Mouse (Mus musculus) embryonic facial prominence, embryonic 11.5 days (tissue): ENCODE measurements around the gene Sdf2l1. TPM values are rescaled to one million over a fixed set of nuclear protein-coding genes. Genes with fewer than 3 reads are reported as not detected.
A peak's percentile ranks its signal among the peaks of the same experiment; 100 is the strongest.

Experiments used
- ATAC-seq: fragments of 200-750 bp; cut with Nextera tagmentation; replicated peaks from 2 replicates; pipeline ENCODE4 v1.8.0; 2017; ENCODE audit warnings: low read depth; ENCODE audit not compliant: insufficient number of reproducible peaks, low FRiP score, low TSS enrichment
- DNase-seq: peaks from one replicate; pipeline ENCODE4 v3.0.0-alpha.2; 2015; ENCODE audit warnings: low spot score
- H3K27ac ChIP-seq: fragments of 300-500 bp; sonication (generic); replicated peaks from 2 replicates; pipeline ENCODE4 v1.5.1; 2014; ENCODE audit warnings: mild to moderate bottlenecking, low read depth, low read length, control low read depth
- H3K27me3 ChIP-seq: fragments of 300-500 bp; sonication (generic); 2 replicates; pipeline ENCODE4 v1.6.1; 2014; ENCODE audit warnings: mild to moderate bottlenecking, low read length, moderate library complexity, mixed read lengths; ENCODE audit not compliant: control insufficient read depth, insufficient read depth
- H3K36me3 ChIP-seq: fragments of 300-500 bp; sonication (generic); replicated peaks from 2 replicates; pipeline ENCODE4 v1.6.1; 2014; ENCODE audit warnings: low read depth, mild to moderate bottlenecking, low read length, moderate library complexity, mixed read lengths; ENCODE audit not compliant: control insufficient read depth, insufficient read depth
- H3K4me1 ChIP-seq: fragments of 300-500 bp; sonication (generic); 2 replicates; pipeline ENCODE4 v1.6.1; 2014; ENCODE audit warnings: low read length, mixed read lengths; ENCODE audit not compliant: control insufficient read depth, insufficient read depth
- H3K4me2 ChIP-seq: fragments of 300-500 bp; sonication (generic); 2 replicates; pipeline ENCODE4 v1.6.1; 2014; ENCODE audit warnings: low read depth, mild to moderate bottlenecking, control low read depth, low read length, moderate library complexity
- H3K4me3 ChIP-seq: fragments of 300-500 bp; sonication (generic); 2 replicates; pipeline ENCODE4 v1.5.1; 2014; ENCODE audit warnings: low read depth, low read length, control low read depth
- H3K9ac ChIP-seq: fragments of 300-500 bp; sonication (generic); replicated peaks from 2 replicates; pipeline ENCODE4 v1.6.1; 2014; ENCODE audit warnings: mild to moderate bottlenecking, control low read depth, low read length
- H3K9me3 ChIP-seq: fragments of 300-500 bp; sonication (generic); replicated peaks from 2 replicates; pipeline ENCODE4 v1.6.1; 2016; ENCODE audit warnings: mild to moderate bottlenecking, low read length, inconsistent platforms, mixed read lengths; ENCODE audit not compliant: control insufficient read depth
- WGBS: fragments of 180-500 bp; shearing (Covaris S2); extraction: QIAGEN DNeasy Blood & Tissue Kit; methylation state at CpG from one replicate; pipeline ENCODE4 v1.1.7; 2014; 5-methylcytosine and 5-hydroxymethylcytosine counted together
- polyA plus RNA-seq: library from polyadenylated mRNA; unstranded; fragments of >200 nt; fragmentation: Nextera tagmentation; extraction: Ambion mirVana; gene quantifications from 2 replicates; pipeline ENCODE4 v1.2.1, GENCODE M21; 2014

The Sdf2l1 gene
- polyA plus RNA-seq, 1 experiment from 2014 or later = 57.2 TPM

DNA sequence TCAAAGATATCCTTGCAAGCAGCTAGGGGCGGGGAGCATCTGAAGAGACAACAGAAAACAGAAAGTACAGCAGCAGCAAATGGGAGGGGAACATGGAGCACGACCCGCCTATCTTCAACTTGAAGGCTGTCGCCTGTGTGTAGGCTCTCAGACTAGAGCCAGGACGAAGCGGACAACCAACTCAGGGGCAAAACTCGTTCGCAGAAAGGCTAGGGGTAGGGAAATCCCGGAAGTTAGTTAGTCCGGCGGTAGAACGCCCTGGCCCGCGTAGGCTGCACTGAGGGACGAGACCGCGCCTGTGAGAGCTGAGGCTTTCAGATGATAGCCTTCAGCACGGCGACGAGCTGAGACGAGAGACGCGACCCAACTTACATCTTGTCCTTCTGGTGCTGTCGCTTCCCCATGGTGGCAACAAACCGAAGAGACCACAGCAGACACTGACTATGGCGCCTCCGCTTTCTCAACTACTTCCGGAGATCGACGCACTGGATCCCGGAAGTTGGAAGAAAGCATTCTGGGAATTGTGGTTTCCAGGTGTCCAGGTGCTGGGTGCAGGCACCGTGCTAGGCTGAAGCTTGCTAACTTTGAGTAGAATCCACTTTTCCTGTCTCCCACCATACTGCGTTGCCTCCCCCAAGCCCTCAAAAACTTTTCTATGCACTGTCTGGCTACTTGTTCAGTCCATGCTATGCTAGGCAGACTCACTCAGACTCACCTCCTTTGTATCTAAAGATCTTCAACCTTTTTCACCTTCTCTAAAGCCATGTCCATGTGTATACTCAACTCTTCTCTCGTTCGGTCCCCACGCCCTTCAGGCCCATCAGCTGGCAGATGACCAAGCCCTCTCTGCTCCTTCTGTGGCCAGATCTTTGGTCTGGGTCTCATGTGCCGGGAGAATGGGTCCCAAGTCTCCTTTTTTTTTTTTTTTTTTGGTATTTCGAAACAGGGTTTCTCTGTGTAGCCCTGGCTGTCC, 21.1 kb downstream of the Sdf2l1 start, which contains the start of gene Ppil2:
TSS of gene Ppil2 (minus strand) at position 487 of the 973 bp plus-strand sequence.
- Histone ChIP-seq H3K9ac (peak within 1 kb of the TSS; percentile 30), H3K36me3 (no peaks in the 10 kb centered on the region; the same call in 1 of the 2 replicates), H3K4me3 (peak within 1 kb of the TSS; percentile 75), H3K4me1 (no peaks in the 10 kb centered on the region), H3K27me3 (no peaks in the 10 kb centered on the region), H3K9me3 (no peaks in the 10 kb centered on the region), H3K4me2 (peak within 1 kb of the TSS; percentile 34), H3K27ac (no peak within 1 kb of the TSS)
- WGBS = 10% methylated on average over 38 of the region's 38 CpGs
- peak; percentile 88 for ATAC-seq
- DNase-seq = peak; percentile 92

DNA sequence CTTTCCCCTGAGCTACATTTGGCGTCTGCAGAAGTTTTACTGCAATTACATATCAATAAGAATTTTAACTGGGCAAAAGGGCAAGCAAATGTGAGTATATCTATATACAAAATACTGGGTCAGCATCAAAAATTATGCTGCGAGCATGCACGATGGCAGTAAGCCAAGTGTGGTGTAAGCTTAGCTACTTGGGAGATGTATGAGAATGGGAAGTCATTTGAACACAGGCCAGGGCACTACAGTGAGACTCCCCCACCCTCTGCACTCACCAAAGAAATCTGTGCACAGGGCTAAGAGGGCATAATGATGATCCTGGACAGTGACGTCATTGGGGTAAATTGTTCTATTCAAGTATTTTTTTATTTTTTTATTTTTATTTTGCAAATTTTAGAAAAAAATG, 27.6 kb downstream of the Sdf2l1 start:
- 94% methylated on average over 4 of the region's 4 CpGs for WGBS
- DNase-seq = no peak

DNA sequence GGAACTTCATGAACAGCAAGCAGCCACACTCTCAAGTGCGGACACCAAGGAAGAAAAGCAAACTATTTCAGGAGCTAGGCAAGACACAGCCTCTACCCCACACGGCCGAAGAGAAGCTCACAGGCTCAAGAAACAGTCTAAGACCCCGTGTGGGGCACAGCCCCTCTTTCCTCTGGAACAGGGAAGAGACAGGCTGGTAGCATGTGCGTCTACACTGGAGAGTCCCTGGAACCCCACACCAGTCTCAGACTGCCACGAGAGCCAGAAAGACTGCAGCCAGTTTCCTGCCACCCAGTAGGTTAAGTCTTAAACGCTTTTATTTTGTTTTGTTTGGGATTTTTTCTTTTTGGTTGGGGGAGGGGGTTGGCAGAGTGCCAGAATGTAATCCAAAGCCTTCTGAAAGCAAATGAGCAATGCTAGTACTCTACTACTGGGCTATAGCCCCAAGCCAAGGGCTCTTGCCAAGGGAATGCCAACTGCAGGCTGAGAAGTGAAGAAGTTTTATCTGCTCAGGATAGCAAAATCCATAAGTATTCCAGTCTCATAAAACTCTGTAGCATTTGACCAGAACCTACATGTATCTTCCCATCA, 29.5 kb downstream of the Sdf2l1 start:
- WGBS = 86% methylated on average over 7 of the region's 7 CpGs
- peaks cover 7% of the 10 kb centered on the region for H3K36me3 ChIP-seq

More for the DNA sequence above, 27.6 kb downstream of the Sdf2l1 start:
- Histone ChIP-seq H3K9ac (no peak overlapping the region), H3K27me3 (no peaks in the 10 kb centered on the region), H3K4me2 (no peak overlapping the region), H3K36me3 (peaks cover 6% of the 10 kb centered on the region; the same call in 1 of the 2 replicates), H3K4me3 (no peak overlapping the region), H3K9me3 (no peaks in the 10 kb centered on the region), H3K4me1 (no peaks in the 10 kb centered on the region), H3K27ac (no peak overlapping the region)
- no peak for ATAC-seq

DNA sequence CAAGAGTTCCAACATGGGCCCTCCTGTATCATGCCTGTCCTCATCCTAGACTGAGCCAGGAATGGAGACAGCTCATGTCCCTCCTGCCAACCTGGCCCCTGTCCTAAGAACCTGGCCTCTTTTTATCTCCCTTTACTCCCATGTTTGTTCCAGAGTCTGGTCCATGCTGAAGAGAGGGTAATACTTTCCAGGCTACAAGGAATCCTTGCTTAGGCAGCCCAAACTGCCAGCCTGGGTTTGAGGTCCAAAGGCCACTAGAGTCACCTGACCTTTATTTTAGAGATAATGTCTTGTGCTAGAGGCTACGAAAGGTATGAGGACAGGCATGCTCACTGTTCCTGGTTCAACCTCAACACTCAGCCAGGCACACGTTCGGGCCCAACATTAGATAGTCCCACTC, 35.2 kb downstream of the Sdf2l1 start:
- H3K27ac ChIP-seq = no peak overlapping the region
- DNase-seq = no peak
- H3K27me3 ChIP-seq = no peaks in the 10 kb centered on the region
- H3K4me3 ChIP-seq = no peak overlapping the region
- WGBS = 94% methylated on average over 3 of the region's 3 CpGs
- no peak for ATAC-seq
- H3K36me3 ChIP-seq = peaks cover 12% of the 10 kb centered on the region
- no peak overlapping the region for H3K9ac ChIP-seq
- no peak overlapping the region for H3K4me2 ChIP-seq
- no peaks in the 10 kb centered on the region for H3K9me3 ChIP-seq
- H3K4me1 ChIP-seq = no peaks in the 10 kb centered on the region

More for the DNA sequence above, 29.5 kb downstream of the Sdf2l1 start:
- no peak overlapping the region for H3K27ac ChIP-seq
- DNase-seq = no peak
- no peaks in the 10 kb centered on the region for H3K4me1 ChIP-seq
- ATAC-seq = no peak
- no peak overlapping the region for H3K4me3 ChIP-seq
- no peaks in the 10 kb centered on the region for H3K27me3 ChIP-seq
- H3K9me3 ChIP-seq = no peaks in the 10 kb centered on the region
- H3K4me2 ChIP-seq = no peak overlapping the region
- H3K9ac ChIP-seq = no peak overlapping the region

DNA sequence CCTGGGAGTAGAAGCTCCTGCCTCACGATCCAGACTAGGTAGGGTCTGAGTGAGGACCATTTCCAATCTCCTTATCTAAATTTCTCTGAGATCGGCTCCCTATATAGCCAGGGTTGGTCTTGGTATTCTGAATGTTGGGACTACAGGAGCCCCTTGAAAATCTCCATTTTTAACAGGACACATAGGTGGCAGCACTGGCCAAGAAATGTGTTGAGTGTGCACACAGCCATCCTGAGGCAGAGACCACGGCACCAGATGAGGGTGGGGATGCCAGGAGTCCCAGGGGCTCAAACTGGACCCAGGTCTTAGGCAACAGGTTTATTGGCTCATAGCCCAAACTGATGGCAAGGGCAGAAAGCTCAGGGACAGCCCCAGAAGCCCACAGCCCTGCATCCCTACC, 43.8 kb downstream of the Sdf2l1 start:
- DNase-seq (peak; percentile 22), ATAC-seq (no peak)
- Histone ChIP-seq H3K27me3 (no peaks in the 10 kb centered on the region), H3K9ac (no peak overlapping the region), H3K9me3 (no peaks in the 10 kb centered on the region), H3K36me3 (peaks cover 16% of the 10 kb centered on the region), H3K4me2 (no peak overlapping the region), H3K4me3 (no peak overlapping the region), H3K4me1 (no peaks in the 10 kb centered on the region), H3K27ac (no peak overlapping the region)
- 77% methylated on average over 3 of the region's 3 CpGs for WGBS

DNA sequence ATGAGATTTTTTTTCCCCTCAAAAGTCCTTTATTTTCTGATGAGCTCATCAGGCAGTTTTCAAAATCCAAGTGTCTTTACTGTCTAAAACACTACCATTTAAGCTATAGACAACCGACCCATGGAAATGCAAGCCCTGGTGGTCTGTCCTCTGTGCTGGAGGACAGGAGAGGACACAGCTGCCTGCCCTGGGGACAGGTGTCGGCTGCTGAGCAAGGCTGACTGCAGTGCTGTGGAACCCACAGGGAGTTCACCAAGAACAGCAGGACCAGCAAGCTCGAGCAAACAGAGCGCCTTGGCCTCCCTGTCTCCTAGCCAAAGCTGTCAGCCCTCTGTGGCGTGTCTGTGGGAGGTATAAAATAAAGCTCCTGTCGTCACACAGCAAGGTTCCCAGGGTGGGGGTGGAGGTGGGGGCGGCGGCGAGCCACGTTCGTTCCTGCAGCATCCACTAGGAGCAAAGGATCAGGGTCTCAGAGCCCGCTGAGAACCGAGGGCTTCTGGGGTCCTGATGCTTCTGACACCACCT, 45.5 kb downstream of the Sdf2l1 start:
- no peak overlapping the region for H3K9ac ChIP-seq
- no peak for DNase-seq
- no peak for ATAC-seq
- no peaks in the 10 kb centered on the region for H3K9me3 ChIP-seq
- WGBS = 78% methylated on average over 13 of the region's 13 CpGs
- H3K27me3 ChIP-seq = no peaks in the 10 kb centered on the region
- H3K4me1 ChIP-seq = no peaks in the 10 kb centered on the region
- H3K4me3 ChIP-seq = no peak overlapping the region
- H3K27ac ChIP-seq = no peak overlapping the region
- peaks cover 13% of the 10 kb centered on the region for H3K36me3 ChIP-seq
- no peak overlapping the region for H3K4me2 ChIP-seq

DNA sequence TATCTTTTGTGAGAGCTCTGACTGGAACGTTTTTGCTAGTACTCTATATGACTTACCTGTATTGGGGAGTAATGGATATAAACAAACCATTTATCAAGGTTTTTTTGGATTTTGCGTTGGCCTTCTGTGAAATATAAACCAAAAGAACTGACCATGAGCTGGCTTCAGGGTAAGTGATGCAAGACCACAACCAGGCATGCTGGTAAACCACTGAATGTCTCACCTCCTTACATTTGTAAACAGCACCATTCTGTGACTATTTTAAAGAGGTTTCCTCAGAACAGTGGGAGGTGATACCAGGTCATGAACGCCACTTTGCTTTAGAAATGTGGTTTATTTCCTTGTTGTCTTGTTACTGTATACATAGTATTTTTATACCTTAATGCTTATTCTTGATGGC, 45.9 kb downstream of the Sdf2l1 start:
- 93% methylated on average over 3 of the region's 3 CpGs for WGBS
- no peaks in the 10 kb centered on the region for H3K4me1 ChIP-seq
- H3K27ac ChIP-seq = no peak overlapping the region
- no peak for ATAC-seq
- H3K9me3 ChIP-seq = no peaks in the 10 kb centered on the region
- H3K4me2 ChIP-seq = no peak overlapping the region
- no peaks in the 10 kb centered on the region for H3K27me3 ChIP-seq
- DNase-seq = no peak
- no peak overlapping the region for H3K9ac ChIP-seq
- H3K36me3 ChIP-seq = peaks cover 13% of the 10 kb centered on the region
- no peak overlapping the region for H3K4me3 ChIP-seq

DNA sequence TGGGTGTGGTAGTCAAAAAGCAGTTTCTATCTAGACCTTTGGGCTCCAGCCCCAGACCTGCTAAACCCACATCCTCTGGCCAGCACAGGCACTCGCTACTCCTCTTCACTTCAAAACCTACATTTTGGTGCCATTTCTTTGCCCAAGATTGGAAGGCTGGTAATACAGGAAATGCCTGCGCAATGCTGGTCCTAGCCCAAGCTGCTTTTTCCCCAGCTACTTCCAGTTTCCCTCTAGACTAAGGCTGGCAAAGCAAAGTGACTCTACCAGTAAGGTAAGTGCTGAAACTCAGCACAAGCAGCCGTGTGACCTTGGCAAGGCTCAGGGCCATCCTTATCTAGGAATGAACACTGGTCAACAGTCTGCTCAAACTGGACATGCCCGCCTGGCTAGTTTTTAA, 46.5 kb downstream of the Sdf2l1 start:
- no peak for ATAC-seq
- no peak overlapping the region for H3K27ac ChIP-seq
- H3K27me3 ChIP-seq = no peaks in the 10 kb centered on the region
- no peaks in the 10 kb centered on the region for H3K9me3 ChIP-seq
- no peak overlapping the region for H3K9ac ChIP-seq
- DNase-seq = no peak
- H3K4me1 ChIP-seq = no peaks in the 10 kb centered on the region
- H3K36me3 ChIP-seq = peaks cover 13% of the 10 kb centered on the region
- H3K4me2 ChIP-seq = no peak overlapping the region
- H3K4me3 ChIP-seq = no peak overlapping the region
- 88% methylated on average over 4 of the region's 4 CpGs for WGBS
